ENCODE assay signal across 9 mouse cellular contexts in the genomic region with DNA sequence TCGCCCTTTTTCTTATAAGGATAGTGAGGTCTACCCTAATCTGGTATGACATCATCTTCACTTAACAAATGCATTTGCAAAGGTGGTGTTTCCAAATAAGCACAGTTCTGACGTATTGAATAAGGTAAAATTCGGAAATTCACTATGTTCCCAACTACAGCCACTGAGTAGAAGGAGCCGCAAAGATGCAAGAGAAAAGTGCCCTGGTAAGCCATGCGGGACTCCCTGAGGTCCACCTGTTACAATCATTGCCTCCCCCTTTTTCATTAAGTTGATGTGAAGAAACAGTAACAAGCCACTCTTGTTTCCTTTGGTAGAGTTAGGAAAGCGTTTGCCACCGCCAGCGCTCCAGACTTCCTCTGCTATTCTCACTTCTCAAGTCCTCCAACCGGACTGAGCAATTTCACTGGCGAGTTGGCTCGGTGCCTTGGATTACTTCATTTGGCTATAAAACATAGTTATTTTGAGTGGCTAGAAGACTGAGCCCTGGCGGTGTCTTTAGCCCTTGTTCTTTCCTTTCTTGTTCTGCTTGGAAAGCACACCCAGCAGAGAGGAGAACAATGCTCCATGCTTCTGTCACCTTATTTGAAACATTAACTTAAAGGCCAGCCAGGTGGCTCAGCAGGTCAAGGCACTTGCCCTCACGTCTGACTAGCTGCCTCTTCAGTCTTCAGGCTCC. TPM values are rescaled to one million over a fixed set of nuclear protein-coding genes. Genes with fewer than 3 reads are reported as not detected.
DNase-seq lines count a peak whose midpoint lies in the region; ATAC-seq and TF ChIP-seq lines count a peak whose summit lies in the region.
"Had no signal": no experiment of that assay in that cellular context is flagged by ENCODE, and none has a peak within 500 bp of the region (broad histone marks: within the 10 kb centered on the region; RNA-seq: fewer than 3 reads in every experiment).

No protein-coding gene starts in this region.

- TF ChIP-seq CTCF in midbrain, postnatal 0 days (IDR thresholded peaks at IDR 0.05), result no peak
- TF ChIP-seq CTCF in thymus, adult 2 months (IDR thresholded peaks at IDR 0.05; ENCODE audit: borderline replicate concordance, control insufficient read depth, extremely low read depth, insufficient read depth, low read length, poor library complexity), result no peak

- H3K4me2 ChIP-seq in midbrain, postnatal 0 days (ENCODE audit: low read depth, low read length, poor library complexity, severe bottlenecking), result no peak overlapping the region
- no peak overlapping the region for H3K4me2 ChIP-seq in midbrain, embryonic 15.5 days

- no peak overlapping the region for H3K4me3 ChIP-seq in midbrain, postnatal 0 days (ENCODE audit: low read depth, low read length)
- H3K4me3 ChIP-seq in midbrain, embryonic 15.5 days, result no peak overlapping the region
- no peak overlapping the region for H3K4me3 ChIP-seq in thymus, adult 2 months (ENCODE audit: control insufficient read depth, insufficient read depth, low read length)

- no peaks in the 10 kb centered on the region for H3K4me1 ChIP-seq in midbrain, postnatal 0 days (ENCODE audit: insufficient read depth, low read length)
- no peaks in the 10 kb centered on the region for H3K4me1 ChIP-seq in midbrain, embryonic 15.5 days
- 0 out of 2 replicates have a peak, but pooled peaks cover 3% of the 10 kb centered on the region for H3K4me1 ChIP-seq in thymus, adult 2 months (replicated peaks; ENCODE audit: control insufficient read depth, insufficient read depth, low read length)

- no peaks in the 10 kb centered on the region for H3K9me3 ChIP-seq in midbrain, postnatal 0 days (ENCODE audit: low read length)
- no peaks in the 10 kb centered on the region for H3K9me3 ChIP-seq in midbrain, embryonic 15.5 days

- no peak for ATAC-seq in midbrain, postnatal 0 days (ENCODE audit: low FRiP score)
- ATAC-seq in midbrain, embryonic 15.5 days (replicated peaks), result no peak
- no peak for ATAC-seq in erythroblast, adult 5-6 weeks (replicated peaks; ENCODE audit: low FRiP score, poor library complexity, severe bottlenecking)

- no peaks in the 10 kb centered on the region for H3K36me3 ChIP-seq in midbrain, postnatal 0 days (ENCODE audit: insufficient read depth, low read length)
- H3K36me3 ChIP-seq in midbrain, embryonic 15.5 days (replicated peaks), result no peaks in the 10 kb centered on the region
- no peaks in the 10 kb centered on the region for H3K36me3 ChIP-seq in thymus, adult 2 months (ENCODE audit: control insufficient read depth, insufficient read depth, low read length)

- no peak overlapping the region for H3K9ac ChIP-seq in midbrain, postnatal 0 days (replicated peaks; ENCODE audit: low read length, poor library complexity, severe bottlenecking)
- H3K9ac ChIP-seq in midbrain, embryonic 15.5 days, result no peak overlapping the region

- H3K27ac ChIP-seq in midbrain, postnatal 0 days (ENCODE audit: low read depth, low read length), result no peak overlapping the region
- H3K27ac ChIP-seq in midbrain, embryonic 15.5 days, result no peak overlapping the region
- no peak overlapping the region for H3K27ac ChIP-seq in thymus, adult 2 months (ENCODE audit: control insufficient read depth, insufficient read depth, low read length)

- WGBS in midbrain, postnatal 0 days, result 67% methylated on average over 13 of the region's 13 CpGs
- 69% methylated on average over 13 of the region's 13 CpGs for WGBS in midbrain, embryonic 15.5 days
- 61% methylated on average over 13 of the region's 13 CpGs for WGBS in thymus, adult 2 months

- TF ChIP-seq POLR2A in thymus, adult 2 months (IDR thresholded peaks at IDR 0.05; ENCODE audit: control insufficient read depth, extremely low read depth, insufficient read depth, low read length, poor library complexity), result no peak

- intact Hi-C loops in heart, postnatal 10 days (cut with DNase I), result loop anchor here (2.0 kb wide), 1 partner anchor 14 kb away; a partner anchor contains a TSS
- intact Hi-C loops in left cerebral cortex, postnatal 14 days (cut with DNase I), result no loop called here

- peak; percentile 59 for DNase-seq in midbrain, postnatal 0 days (ENCODE audit: low spot score)
- peak; percentile 46 for DNase-seq in cerebellum, adult 9-10 months
- peak; percentile 92 to 93 for DNase-seq in heart, postnatal 10 days
- DNase-seq in left cerebral cortex, postnatal 14 days (ENCODE audit: low spot score in 2 of 2), result peak; percentile 55 to 74
- peak; percentile 40 to 60 for DNase-seq in right cerebral cortex, postnatal 36 days (ENCODE audit: low spot score in 2 of 2)
- no peak for DNase-seq in thymus, adult 2 months

- H3K27me3 ChIP-seq in midbrain, postnatal 0 days (ENCODE audit: insufficient read depth, low read length), result no peaks in the 10 kb centered on the region
- no peaks in the 10 kb centered on the region for H3K27me3 ChIP-seq in midbrain, embryonic 15.5 days (replicated peaks)
- H3K27me3 ChIP-seq in thymus, adult 2 months (ENCODE audit: control insufficient read depth, insufficient read depth, low read length), result no peaks in the 10 kb centered on the region

RNA-seq across cellular contexts. Expression of a gene that starts 14.9 kb away (rescaled TPM):
- total RNA-seq in midbrain, postnatal 0 days (2014; rRNA removed), result 10.0 and 11.0 TPM in 2 replicates
- polyA plus RNA-seq in midbrain, postnatal 0 days (2015; fragmentation: Nextera tagmentation; extraction: Ambion mirVana), result 5.7 and 5.8 TPM in 2 replicates
- 7.5 and 7.8 TPM in 2 replicates for polyA plus RNA-seq in midbrain, embryonic 15.5 days (2015; fragmentation: Nextera tagmentation; extraction: Ambion mirVana)
- total RNA-seq in heart, postnatal 10 days (2021), result 100 to 1,000 TPM in 1 of 2 experiments, 10 to 100 TPM in 1; 95.5 to 103 TPM
- 1 to 10 TPM; 6.5 to 9.0 TPM for total RNA-seq in left cerebral cortex, postnatal 14 days (2021)
- polyA plus RNA-seq in thymus, adult 2 months (2012; rRNA removed), result 34.1 and 49.4 TPM in 2 replicates
- 34.5 and 42.3 TPM in 2 replicates for total RNA-seq in erythroblast, adult 5-6 weeks (2015; ENCODE audit: low replicate concordance)
- 29.7 and 31.4 TPM in 2 replicates for total RNA-seq in erythroblast, adult 5-6 weeks (2017; ENCODE audit: low replicate concordance)

RNA-seq across cellular contexts. Expression of a gene that starts 51.2 kb away (rescaled TPM):
- not detected in 2 replicates for total RNA-seq in midbrain, postnatal 0 days (2014; rRNA removed)
- not detected in 2 replicates for polyA plus RNA-seq in midbrain, postnatal 0 days (2015; fragmentation: Nextera tagmentation; extraction: Ambion mirVana)
- not detected in 2 replicates for polyA plus RNA-seq in midbrain, embryonic 15.5 days (2015; fragmentation: Nextera tagmentation; extraction: Ambion mirVana)
- total RNA-seq in heart, postnatal 10 days (2021), result 1 to 10 TPM; 1.1 to 2.1 TPM
- total RNA-seq in left cerebral cortex, postnatal 14 days (2021), result not detected
- polyA plus RNA-seq in thymus, adult 2 months (2012; rRNA removed), result 7.1 and 15.8 TPM in 2 replicates
- total RNA-seq in erythroblast, adult 5-6 weeks (2015; ENCODE audit: low replicate concordance), result not detected in 2 replicates
- not detected in 2 replicates for total RNA-seq in erythroblast, adult 5-6 weeks (2017; ENCODE audit: low replicate concordance)
- polyA plus RNA-seq: limb, embryonic 11.5 days had no signal
